Mouse (Mus musculus): ENCODE data around the gene Spata16.

The Spata16 gene

GRCm38 (mm10) chr3:26832954-26833353, 195.5 kb downstream of the Spata16 start:
- DNase-seq = no peak

GRCm38 (mm10) chr3:26834178-26835050, 197.0 kb downstream of the Spata16 start:
- DNase-seq = no peak

- DNase-seq = no peak
These were observed 197.8 kb downstream of the Spata16 start for GRCm38 (mm10) chr3:26835051-26835755.

DNA sequence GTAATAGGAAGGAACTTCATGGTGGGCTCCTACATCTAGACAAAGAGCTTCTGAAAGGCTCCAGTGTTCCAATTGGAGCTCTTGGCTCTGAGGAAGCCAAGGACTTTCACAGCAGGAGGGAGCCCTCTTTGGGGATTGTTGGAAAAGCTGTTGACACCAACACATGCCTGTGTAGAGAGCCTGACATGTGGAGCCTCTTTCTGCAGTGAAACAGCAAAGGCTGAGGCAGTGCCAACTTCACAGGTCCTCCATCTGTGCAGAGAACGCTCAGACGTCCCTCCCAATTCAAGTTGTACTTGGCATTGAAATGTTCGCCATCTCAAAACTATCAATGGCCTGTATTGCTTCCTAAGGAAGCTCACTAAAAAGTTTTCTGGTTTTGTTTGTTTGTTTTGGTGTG, 207.6 kb downstream of the Spata16 start:
- DNase-seq = no peak

GRCm38 (mm10) chr3:26847935-26848334, 210.5 kb downstream of the Spata16 start:
- DNase-seq = no peak

DNA sequence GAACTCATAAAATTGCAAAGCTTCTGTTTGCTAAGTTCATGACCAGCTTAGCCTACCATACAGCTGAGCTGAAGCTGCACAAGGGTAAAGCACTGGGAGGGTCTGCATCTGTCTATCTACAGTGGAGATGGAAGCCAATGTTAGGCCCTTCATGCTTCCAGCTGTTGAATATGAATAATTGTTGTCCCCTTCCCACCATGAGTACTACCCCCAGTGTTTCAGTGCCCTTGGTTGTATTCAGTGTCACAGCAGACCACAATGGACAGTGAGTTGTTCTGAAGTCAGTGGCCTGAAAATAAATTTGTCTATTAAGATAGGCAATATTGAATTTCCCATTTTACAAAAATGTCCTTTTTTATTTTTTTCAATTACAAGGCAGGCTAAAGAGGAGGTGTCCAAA, 212.8 kb downstream of the Spata16 start:
- DNase-seq = no peak

- no peak for DNase-seq
These were observed 213.5 kb downstream of the Spata16 start for GRCm38 (mm10) chr3:26850691-26851563.

GRCm38 (mm10) chr3:26853557-26853956, 216.1 kb downstream of the Spata16 start:
- no peak for DNase-seq

DNA sequence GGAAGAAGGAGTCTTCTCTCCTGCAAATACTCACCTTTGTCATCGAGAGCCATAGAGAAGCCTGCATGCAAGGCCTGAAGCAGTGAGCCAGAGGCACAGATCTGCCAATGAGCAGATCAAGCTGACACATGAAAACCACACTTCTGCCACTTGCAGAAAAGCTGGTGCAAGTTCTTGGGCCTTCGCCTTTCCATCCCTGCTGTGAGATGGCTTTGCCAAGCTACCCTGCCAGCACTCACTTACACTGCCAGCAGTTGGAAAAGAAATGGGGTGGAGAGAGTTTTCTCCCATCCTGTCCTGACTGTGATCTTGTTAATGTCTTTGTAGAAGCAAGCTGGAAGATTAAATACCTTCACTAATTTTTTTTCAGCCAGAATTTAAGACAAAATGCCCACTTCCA, 237.3 kb downstream of the Spata16 start:
- no peak for DNase-seq

DNA sequence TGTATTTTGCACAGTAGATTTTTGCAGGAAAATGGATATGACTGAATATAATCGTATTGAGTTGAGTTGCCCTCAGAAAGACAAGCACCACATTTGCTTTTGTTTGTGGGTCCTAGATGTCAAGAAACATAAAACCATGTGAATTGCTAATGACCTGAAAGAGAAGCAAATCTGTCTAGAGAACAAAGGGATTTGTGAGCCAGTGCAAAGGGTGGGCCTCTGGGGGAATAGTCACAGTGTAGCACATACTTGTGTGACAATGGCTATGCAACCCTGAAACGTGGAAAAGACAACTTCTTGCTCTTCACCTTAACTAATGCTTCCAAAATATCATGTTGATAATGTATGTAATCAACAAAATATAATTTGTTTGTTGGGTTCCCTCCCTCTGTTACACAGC, 239.9 kb downstream of the Spata16 start:
- no peak for DNase-seq

- no peak for DNase-seq
These were observed 279.2 kb downstream of the Spata16 start for GRCm38 (mm10) chr3:26916607-26917006.

DNA sequence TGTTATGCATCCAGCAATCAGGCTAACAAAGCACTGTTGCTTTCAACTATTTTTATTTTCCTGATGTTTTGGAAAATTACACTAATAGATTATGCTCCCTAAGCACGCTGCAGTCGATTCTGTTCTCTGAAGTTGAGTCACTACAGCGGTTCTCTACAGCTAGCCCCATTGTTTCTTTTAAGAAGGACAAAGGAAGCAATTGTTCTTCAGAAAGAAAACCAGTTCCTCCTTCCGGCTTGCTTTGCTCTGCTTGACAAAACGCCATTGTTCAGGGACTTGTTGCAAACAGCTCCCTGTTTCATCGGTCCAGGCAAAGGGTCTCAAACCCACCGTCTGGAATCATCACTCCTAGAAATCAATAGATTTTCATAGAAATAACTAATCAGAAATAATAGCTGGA, 283.6 kb downstream of the Spata16 start:
- DNase-seq = no peak

DNA sequence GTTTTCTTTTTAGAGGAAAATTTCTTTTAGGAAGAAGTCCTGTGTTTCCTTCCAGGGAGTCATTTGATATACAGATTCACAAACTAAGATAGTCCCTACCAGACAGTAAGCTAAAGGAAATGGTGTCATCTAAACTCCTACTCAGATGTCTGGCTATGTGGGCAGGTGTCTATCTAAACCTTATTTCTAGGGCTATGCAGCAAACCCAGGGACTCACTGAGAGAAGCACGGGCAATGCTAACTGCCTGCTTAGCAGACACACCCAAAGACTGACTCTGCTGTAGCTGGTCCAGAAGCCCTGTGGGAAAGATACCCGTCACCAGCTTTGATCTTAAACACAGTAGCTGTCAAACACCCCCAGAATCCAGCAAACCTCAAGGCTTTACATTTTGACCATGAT, 284.2 kb downstream of the Spata16 start:
- no peak for DNase-seq

GRCm38 (mm10) chr3:26923391-26923790, 286.0 kb downstream of the Spata16 start:
- DNase-seq = no peak

- DNase-seq = no peak
These were observed 286.8 kb downstream of the Spata16 start for GRCm38 (mm10) chr3:26924212-26924611.

- DNase-seq = no peak
These were observed 295.7 kb downstream of the Spata16 start for GRCm38 (mm10) chr3:26933079-26933478.

DNA sequence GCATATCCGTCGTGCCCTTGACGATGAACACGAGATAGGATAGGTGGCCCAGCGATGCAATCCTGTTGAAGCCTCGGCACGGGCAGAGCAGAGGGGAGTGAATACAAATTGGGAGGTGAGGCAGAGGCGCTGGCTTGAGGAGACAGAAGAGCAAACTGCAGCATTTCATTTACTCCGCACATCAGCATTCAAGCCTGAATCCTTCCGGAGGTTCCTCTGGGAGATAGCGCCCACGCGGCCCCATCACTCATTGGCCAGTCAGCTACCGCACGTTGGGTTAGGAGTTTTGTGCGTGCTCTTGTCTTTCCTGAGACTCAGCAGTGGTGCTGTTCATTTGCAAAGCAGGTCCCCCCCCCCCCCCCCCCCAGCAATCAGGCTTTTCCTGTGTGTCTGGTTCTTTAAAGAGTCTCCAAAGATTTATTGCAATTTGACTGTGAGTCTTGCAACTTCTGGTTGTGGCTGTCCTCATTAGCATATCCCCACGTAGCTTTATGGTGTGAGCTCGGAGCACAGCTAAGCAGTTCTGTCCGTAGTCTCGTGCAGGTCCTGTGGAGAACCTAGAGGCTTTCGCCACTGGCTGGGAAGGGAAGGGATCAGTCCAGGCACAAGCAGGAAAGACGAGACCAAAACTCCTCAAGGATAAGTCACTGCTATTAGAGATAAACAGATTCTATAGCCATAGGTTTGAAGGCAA, 299.6 kb downstream of the Spata16 start:
- DNase-seq = no peak

DNA sequence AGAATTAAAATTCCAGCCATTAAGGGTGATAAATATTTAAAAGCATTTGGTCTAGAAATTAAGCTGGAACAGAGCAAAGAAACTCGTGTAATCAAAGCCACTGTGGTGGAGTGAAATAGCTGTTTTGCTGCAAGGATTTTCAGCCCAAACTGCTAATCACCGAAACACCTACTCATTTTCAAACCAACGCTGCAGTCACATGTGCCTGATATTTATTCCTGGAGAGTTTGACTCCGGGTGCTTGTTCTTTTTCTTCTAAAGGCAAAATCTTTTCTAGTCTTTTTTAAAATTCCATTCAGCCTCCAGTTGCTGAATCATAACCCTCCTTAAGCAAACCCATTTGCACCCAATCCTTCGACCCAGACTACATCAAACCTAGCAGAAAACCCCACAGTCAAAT, 329.4 kb downstream of the Spata16 start:
- DNase-seq = no peak

DNA sequence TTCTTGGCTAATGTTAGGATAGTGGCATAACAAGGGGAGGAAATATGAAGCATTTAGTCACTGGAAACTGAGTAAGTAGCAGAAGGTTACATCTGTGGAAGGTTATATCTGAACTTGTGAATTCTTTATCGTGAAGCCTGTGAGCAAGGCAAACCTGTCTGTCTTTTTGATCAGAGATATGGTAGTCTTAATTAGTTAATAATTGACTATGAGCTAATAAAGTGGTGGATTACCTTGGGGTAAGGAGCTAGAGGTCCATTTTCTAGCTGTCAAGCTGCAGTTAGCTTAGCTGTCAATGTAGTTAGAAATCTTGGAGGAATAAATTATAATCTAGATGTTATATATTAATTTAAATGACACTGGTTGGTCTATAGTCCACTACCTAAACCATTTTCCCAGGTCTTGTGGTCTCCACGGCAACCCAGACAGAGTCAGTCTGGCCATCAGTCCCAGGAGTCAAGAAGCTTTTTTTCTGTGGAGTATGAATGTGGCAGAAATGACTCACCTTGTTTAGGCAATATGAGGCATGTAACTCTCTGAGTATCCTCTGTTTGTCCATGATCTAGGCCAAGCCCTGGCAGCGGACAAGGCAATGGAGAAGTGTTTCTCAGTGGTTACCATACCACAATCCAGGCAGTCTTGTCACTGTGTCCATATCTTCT, 331.6 kb downstream of the Spata16 start:
- no peak for DNase-seq

DNA sequence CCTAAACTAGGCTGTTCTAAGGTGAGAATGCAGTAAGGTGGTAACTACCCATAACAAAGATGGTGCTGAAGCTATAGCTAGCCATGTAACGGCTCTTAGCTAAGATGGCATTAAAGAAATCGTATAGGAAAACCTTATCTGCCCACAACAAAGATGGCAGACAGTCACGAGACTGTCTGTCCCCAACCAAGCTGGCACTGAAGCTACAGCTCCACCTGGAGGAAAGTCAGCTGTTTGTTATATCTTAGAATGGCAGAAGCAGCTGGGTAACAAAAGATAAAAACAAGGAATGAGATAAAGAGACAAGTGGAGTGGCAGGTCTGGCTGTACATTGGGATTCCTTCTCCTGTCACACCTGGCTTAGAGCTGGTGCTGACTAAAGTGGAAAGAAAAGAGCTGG, 333.1 kb downstream of the Spata16 start:
- DNase-seq = no peak

DNA sequence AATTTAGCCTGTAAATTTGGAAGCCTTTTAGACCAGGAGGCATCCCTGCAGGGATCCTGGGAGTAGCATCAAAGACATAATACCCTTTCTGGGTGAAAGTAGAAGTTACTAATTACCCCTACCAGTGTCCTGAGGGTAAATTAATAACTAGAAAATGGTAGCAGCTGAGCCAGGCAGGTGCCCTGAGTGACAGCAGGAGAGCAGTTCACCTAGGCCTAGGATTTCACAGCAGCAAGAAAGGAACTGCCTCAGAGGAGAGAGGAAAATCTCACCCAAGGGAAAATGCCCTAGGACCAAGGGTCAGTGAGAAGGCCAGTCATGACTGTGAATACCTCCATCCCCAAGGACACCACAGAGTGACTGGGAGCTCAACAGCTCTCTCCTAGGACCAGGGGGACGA, 333.9 kb downstream of the Spata16 start:
- DNase-seq = no peak

DNA sequence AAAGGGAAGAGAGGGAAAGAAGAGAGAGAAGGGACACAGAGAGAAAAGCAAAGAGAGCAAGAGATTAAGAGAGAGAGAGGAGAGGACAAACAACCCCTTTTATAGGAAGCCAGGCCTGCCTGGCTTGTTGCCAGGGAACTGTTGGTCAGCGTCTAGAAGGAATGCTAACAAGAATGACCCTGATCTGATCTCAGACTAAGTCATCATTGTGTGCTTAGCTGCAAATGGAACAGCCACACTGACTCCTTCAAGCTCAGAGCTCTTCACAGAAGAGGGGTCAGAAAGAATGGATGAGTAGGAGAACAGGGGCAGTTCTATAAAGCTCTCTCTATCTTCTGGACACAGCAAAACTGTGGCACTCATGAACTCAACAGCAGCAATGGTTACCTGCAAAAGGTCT, 334.7 kb downstream of the Spata16 start:
- DNase-seq = no peak
